Mouse (Mus musculus): ENCODE measurements around the gene Rps6kb1. TPM values are rescaled to one million over a fixed set of nuclear protein-coding genes. Genes with fewer than 3 reads are reported as not detected.
"Not testable (repeated sequence)": the region's sequence is repeated elsewhere in the genome, so short reads cannot be mapped to it uniquely, and the experiment has no call there.

Gene Rps6kb1
- polyA plus RNA-seq, 1 experiment from 2014 or later = 56.8 TPM

DNA sequence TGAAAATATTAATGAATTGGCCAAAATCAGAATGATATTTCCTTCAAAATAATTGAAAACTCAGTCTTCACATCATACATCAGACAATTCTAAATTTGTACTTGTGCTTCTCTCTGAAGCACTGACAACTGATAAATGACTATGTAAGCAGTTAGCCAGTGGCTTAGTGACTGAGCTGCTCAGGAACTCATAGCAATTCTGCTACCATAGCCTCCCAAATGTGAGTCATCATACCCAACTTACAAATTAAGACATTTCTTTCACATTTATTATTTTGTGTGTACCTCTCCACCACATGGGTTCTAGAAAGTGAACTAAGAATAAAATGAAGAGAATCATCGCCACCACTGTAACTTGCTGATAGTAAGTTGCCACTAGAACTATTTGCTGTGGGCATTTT lies 53.8 kb downstream of the Rps6kb1 start:
- no peaks in the 10 kb centered on the region for H3K27me3 ChIP-seq (replicated peaks; ENCODE audit: control insufficient read depth, insufficient read depth, low read length)
- H3K4me1 ChIP-seq (ENCODE audit: control insufficient read depth, insufficient read depth, low read length) = peaks cover 5% of the 10 kb centered on the region
- H3K36me3 ChIP-seq (ENCODE audit: control insufficient read depth, insufficient read depth, low read length) = peaks cover 4% of the 10 kb centered on the region; the same call in 1 of the 2 replicates
- no peak for ATAC-seq
- no peak overlapping the region for H3K4me3 ChIP-seq (ENCODE audit: low read length)
- H3K4me2 ChIP-seq (ENCODE audit: low read depth, low read length) = no peak overlapping the region
- WGBS = 94% methylated on average over 1 of the region's 1 CpGs
- H3K9ac ChIP-seq (ENCODE audit: low read depth, low read length) = no peak overlapping the region
- H3K27ac ChIP-seq (ENCODE audit: low read length) = no peak overlapping the region
- no peaks in the 10 kb centered on the region for H3K9me3 ChIP-seq (ENCODE audit: control insufficient read depth, low read length)

DNA sequence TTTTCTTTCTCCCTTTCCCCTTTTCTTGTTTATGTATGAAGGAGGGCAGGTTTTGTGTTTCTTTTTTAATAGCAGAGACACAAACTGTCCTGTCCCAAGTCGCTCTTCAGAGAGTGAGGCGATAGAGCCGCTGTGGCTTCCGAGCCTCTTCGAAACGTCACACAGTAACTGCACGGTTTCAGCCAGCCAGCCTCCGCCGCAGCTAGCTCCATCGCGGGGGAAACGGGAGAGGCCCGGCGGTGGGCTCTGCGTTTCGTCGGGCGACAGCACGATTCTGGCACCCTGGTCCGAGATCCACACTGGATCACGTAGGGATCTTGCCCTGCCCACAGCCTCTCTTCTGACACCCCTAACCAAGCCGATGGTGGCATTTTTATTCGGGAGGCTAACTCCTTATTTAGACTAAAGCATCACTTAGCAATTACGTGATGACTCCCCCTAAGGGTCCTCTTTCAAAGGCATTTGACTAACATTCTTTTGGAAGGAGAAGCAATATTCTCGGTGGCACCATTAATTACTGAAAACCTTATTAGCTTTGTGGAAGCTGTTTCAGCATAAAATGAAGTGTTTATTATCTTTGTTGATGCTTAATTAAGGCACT lies 59.6 kb downstream of the Rps6kb1 start:
- Histone ChIP-seq H3K36me3 (ENCODE audit: control insufficient read depth, insufficient read depth, low read length) (peaks cover 4% of the 10 kb centered on the region; the same call in 1 of the 2 replicates), H3K4me2 (ENCODE audit: low read depth, low read length) (peak overlapping the region; percentile 64), H3K9ac (ENCODE audit: low read depth, low read length) (peak overlapping the region; percentile 82), H3K4me1 (ENCODE audit: control insufficient read depth, insufficient read depth, low read length) (peaks cover 9% of the 10 kb centered on the region), H3K9me3 (ENCODE audit: control insufficient read depth, low read length) (no peaks in the 10 kb centered on the region), H3K27ac (ENCODE audit: low read length) (peak overlapping the region; percentile 80), H3K4me3 (ENCODE audit: low read length) (peak overlapping the region; percentile 69), H3K27me3 (replicated peaks; ENCODE audit: control insufficient read depth, insufficient read depth, low read length) (no peaks in the 10 kb centered on the region)
- 0% methylated on average over 25 of the region's 25 CpGs for WGBS
- peak; percentile 61 for ATAC-seq

DNA sequence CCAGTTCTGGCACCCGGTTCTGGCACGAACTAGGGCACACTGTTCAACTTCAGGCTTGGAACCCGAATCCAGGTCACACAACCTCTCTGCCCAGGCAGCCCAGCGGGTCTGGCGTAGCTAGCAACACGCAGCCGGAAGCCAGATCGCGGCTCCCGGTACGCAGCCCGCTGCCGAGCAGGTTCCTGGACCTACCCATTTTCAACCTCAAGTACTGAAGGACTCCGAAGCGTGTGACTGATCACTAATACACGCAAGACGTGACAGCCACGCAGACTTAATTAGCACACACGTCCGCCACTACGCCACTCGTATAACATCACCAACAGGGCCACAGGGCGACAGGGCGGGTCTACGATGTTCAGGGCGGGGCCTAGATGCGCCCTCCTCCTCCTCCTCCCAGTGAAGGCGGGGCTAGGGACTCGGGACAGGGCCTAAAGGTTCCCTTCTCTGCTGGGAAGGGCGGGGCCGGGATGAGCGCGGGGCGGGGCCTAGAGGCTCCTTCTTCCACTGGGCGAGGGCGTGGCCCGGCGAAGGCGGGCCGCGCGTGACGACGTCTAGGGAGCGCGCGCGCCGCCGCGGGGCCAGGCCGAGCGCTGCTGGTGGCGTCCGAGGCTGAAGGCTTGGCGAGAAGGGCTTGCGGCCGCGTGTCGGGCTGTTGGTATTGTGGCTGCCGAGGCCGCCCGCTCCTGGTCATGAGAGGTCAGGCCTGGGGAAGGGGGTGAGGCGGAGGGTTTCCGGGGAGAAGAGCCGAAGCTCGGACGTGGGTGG lies 60.3 kb downstream of the Rps6kb1 start, which contains the start of gene Rnft1:
Gene Rnft1, plus strand, starts transcription at position 557 of the 768 bp plus-strand sequence.
- Histone ChIP-seq H3K36me3 (ENCODE audit: control insufficient read depth, insufficient read depth, low read length) (no peaks in the 10 kb centered on the region), H3K27me3 (replicated peaks; ENCODE audit: control insufficient read depth, insufficient read depth, low read length) (no peaks in the 10 kb centered on the region), H3K4me1 (ENCODE audit: control insufficient read depth, insufficient read depth, low read length) (peaks cover 9% of the 10 kb centered on the region), H3K4me2 (ENCODE audit: low read depth, low read length) (peak within 1 kb of the TSS; percentile 78), H3K27ac (ENCODE audit: low read length) (peak within 1 kb of the TSS; percentile 87), H3K9ac (ENCODE audit: low read depth, low read length) (peak within 1 kb of the TSS; percentile 82), H3K4me3 (ENCODE audit: low read length) (peak within 1 kb of the TSS; percentile 69), H3K9me3 (ENCODE audit: control insufficient read depth, low read length) (no peaks in the 10 kb centered on the region)
- ATAC-seq = peak; percentile 98
- under 1% methylated on average over 68 of the region's 68 CpGs for WGBS

DNA sequence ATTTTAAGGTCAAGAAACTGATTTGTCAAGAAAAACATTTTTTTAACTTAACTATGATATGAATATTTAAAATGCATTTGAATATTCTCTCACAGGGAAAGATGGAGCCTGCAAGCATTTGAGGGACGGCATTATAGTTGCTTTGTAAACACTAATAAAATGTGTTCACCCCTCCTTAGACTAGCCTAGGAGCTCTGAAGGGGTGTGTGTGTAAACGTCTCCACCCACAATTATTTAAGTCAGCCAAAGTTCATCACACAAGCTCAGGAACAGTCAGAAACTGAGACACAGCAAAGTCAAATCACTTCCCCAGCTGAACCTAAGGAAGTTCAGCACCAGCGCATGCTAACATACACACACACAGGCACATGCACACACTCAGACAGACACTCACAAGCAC lies 71.0 kb downstream of the Rps6kb1 start:
- peak; percentile 81 for ATAC-seq
- no peaks in the 10 kb centered on the region for H3K27me3 ChIP-seq (replicated peaks; ENCODE audit: control insufficient read depth, insufficient read depth, low read length)
- no peaks in the 10 kb centered on the region for H3K9me3 ChIP-seq (ENCODE audit: control insufficient read depth, low read length)
- H3K9ac ChIP-seq (ENCODE audit: low read depth, low read length) = no peak overlapping the region
- H3K27ac ChIP-seq (ENCODE audit: low read length) = no peak overlapping the region; the same call in 1 of the 2 replicates
- WGBS = 25% methylated on average over 3 of the region's 3 CpGs
- no peak overlapping the region; the same call in none of the 2 replicates for H3K4me2 ChIP-seq (ENCODE audit: low read depth, low read length)
- H3K4me3 ChIP-seq (ENCODE audit: low read length) = no peak overlapping the region
- H3K36me3 ChIP-seq (ENCODE audit: control insufficient read depth, insufficient read depth, low read length) = no peaks in the 10 kb centered on the region
- H3K4me1 ChIP-seq (ENCODE audit: control insufficient read depth, insufficient read depth, low read length) = peaks cover 14% of the 10 kb centered on the region

DNA sequence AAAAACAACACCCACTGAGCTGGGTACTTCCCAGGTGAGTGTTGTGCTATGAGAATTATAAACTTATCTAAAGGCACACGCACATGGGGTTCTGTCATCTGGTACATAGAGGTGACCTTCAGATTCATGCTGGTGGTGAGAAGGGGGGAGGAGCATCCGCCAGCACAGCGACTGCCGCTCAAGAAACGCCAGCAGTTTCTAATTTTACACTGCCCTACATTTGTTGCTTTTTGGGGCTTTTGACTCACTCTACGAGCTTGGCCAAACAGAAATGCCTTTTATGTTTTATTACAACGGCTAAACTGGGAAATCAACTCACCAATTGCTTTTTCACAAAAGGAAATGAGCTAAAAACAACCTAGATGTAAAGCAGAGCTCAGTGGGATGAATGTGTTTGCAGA lies 71.8 kb downstream of the Rps6kb1 start:
- H3K4me3 ChIP-seq (ENCODE audit: low read length) = peak overlapping the region; percentile 23
- peak overlapping the region; percentile 55 for H3K4me2 ChIP-seq (ENCODE audit: low read depth, low read length)
- peak overlapping the region; percentile 46 for H3K27ac ChIP-seq (ENCODE audit: low read length)
- no peaks in the 10 kb centered on the region for H3K36me3 ChIP-seq (ENCODE audit: control insufficient read depth, insufficient read depth, low read length)
- peak overlapping the region; percentile 55 for H3K9ac ChIP-seq (ENCODE audit: low read depth, low read length)
- H3K27me3 ChIP-seq (replicated peaks; ENCODE audit: control insufficient read depth, insufficient read depth, low read length) = no peaks in the 10 kb centered on the region
- ATAC-seq = no peak
- H3K9me3 ChIP-seq (ENCODE audit: control insufficient read depth, low read length) = no peaks in the 10 kb centered on the region
- peaks cover 14% of the 10 kb centered on the region for H3K4me1 ChIP-seq (ENCODE audit: control insufficient read depth, insufficient read depth, low read length)
- 14% methylated on average over 7 of the region's 7 CpGs for WGBS

DNA sequence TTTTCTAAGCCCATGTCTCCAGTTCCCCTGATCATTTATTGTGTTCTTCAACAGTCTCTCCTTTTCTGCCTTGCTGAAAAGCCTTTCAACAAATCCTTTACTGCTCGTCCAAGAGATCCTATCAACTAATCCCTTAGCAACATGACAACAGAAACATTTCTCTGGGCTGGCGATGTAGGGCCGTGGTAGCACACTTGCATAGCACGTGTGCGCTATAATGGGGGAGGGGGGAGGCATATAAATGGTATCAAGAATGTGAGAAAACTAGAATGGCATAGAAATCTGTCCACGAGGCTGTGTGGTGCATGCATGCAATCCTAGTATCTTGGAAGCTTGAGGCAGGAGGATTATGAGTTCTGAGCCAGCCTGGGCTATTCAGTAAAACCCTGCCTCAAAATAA lies 72.8 kb downstream of the Rps6kb1 start:
- WGBS = 61% methylated on average over 6 of the region's 6 CpGs
- Histone ChIP-seq H3K27ac (ENCODE audit: low read length) (no peak overlapping the region), H3K36me3 (ENCODE audit: control insufficient read depth, insufficient read depth, low read length) (no peaks in the 10 kb centered on the region), H3K4me2 (ENCODE audit: low read depth, low read length) (no peak overlapping the region), H3K4me3 (ENCODE audit: low read length) (no peak overlapping the region), H3K4me1 (ENCODE audit: control insufficient read depth, insufficient read depth, low read length) (peaks cover 14% of the 10 kb centered on the region), H3K27me3 (replicated peaks; ENCODE audit: control insufficient read depth, insufficient read depth, low read length) (no peaks in the 10 kb centered on the region), H3K9me3 (ENCODE audit: control insufficient read depth, low read length) (no peaks in the 10 kb centered on the region), H3K9ac (ENCODE audit: low read depth, low read length) (no peak overlapping the region)
- ATAC-seq = no peak

DNA sequence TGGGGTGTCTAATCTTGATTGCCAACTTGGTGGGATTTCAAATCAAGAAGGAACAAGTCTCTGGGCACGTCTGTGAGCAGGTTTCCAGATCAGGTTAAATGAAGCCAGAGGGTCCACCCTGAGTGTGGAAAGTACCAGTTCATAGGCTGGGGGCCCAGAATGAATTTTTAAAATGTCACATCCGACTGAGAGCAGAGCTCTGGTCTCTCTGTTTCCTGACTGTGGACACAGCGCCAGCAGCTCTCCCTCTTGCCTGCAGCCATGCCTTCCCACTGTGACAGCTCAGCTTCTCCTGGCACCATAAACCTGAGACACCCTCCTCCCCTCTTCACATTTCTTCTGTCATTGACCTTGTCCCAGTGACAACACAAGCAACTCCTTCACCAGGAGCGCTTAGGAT lies 75.6 kb downstream of the Rps6kb1 start:
- peaks cover 12% of the 10 kb centered on the region for H3K4me1 ChIP-seq (ENCODE audit: control insufficient read depth, insufficient read depth, low read length)
- no peaks in the 10 kb centered on the region for H3K36me3 ChIP-seq (ENCODE audit: control insufficient read depth, insufficient read depth, low read length)
- no peak overlapping the region for H3K4me3 ChIP-seq (ENCODE audit: low read length)
- H3K9ac ChIP-seq (ENCODE audit: low read depth, low read length) = no peak overlapping the region
- WGBS = 79% methylated on average over 4 of the region's 4 CpGs
- no peaks in the 10 kb centered on the region for H3K9me3 ChIP-seq (ENCODE audit: control insufficient read depth, low read length)
- H3K27ac ChIP-seq (ENCODE audit: low read length) = no peak overlapping the region
- H3K27me3 ChIP-seq (replicated peaks; ENCODE audit: control insufficient read depth, insufficient read depth, low read length) = no peaks in the 10 kb centered on the region
- no peak for ATAC-seq
- no peak overlapping the region for H3K4me2 ChIP-seq (ENCODE audit: low read depth, low read length)

DNA sequence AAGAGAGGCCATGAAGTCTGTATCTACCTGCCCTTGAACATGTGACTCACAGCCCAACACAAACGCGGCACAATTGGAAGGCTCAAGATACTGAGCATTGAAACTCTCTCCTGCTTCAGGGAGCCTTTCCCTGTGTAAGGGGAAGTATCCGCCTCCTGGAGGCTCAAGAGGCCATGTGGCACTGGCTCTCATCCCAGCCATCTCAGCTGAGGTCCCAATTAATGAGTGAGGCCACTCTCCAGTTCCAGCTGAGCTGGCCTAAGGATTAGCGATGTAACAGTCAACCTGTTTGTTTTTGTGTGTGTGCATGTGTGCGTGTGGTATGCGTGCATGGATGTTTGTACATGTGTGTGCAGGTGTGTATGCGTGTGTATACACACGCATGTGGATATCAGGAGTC lies 76.3 kb downstream of the Rps6kb1 start:
- Histone ChIP-seq H3K27me3 (replicated peaks; ENCODE audit: control insufficient read depth, insufficient read depth, low read length) (no peaks in the 10 kb centered on the region), H3K4me1 (ENCODE audit: control insufficient read depth, insufficient read depth, low read length) (peaks cover 9% of the 10 kb centered on the region; the same call in 1 of the 2 replicates), H3K4me3 (ENCODE audit: low read length) (no peak overlapping the region), H3K27ac (ENCODE audit: low read length) (no peak overlapping the region), H3K9me3 (ENCODE audit: control insufficient read depth, low read length) (no peaks in the 10 kb centered on the region), H3K9ac (ENCODE audit: low read depth, low read length) (no peak overlapping the region), H3K4me2 (ENCODE audit: low read depth, low read length) (no peak overlapping the region), H3K36me3 (ENCODE audit: control insufficient read depth, insufficient read depth, low read length) (no peaks in the 10 kb centered on the region)
- WGBS = 83% methylated on average over 8 of the region's 8 CpGs
- ATAC-seq = no peak

DNA sequence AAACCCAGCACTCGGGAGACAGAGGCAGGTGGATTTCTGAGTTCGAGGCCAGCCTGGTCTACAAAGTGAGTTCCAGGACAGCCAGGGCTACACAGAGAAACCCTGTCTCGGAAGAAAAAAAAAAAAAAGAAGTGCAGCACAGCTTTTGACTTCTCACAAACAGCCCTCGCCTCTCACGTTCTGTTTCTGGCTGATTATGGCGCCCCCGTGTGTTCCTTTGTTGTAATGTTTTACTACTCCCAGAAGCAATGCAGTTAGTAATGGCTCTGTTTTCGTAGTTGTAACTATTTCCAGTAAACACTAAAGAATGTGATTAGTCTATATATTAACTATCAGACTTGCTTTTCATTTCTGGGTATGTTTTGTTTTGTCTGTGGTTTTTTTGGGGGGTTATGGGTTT lies 80.3 kb downstream of the Rps6kb1 start:
- not testable (repeated sequence) for H3K4me2 ChIP-seq (ENCODE audit: low read depth, low read length); H3K27ac ChIP-seq (ENCODE audit: low read length); H3K4me3 ChIP-seq (ENCODE audit: low read length); ATAC-seq; H3K9ac ChIP-seq (ENCODE audit: low read depth, low read length); H3K4me1 ChIP-seq (ENCODE audit: control insufficient read depth, insufficient read depth, low read length); H3K9me3 ChIP-seq (ENCODE audit: control insufficient read depth, low read length); H3K27me3 ChIP-seq (replicated peaks; ENCODE audit: control insufficient read depth, insufficient read depth, low read length); H3K36me3 ChIP-seq (ENCODE audit: control insufficient read depth, insufficient read depth, low read length)
- WGBS = 17% methylated on average over 8 of the region's 8 CpGs

Data from intestine, embryonic 16.5 days (tissue).